Mouse (Mus musculus) kidney, embryonic 16.5 days (tissue): ENCODE data around the gene Snrpc. TPM values are rescaled to one million over a fixed set of nuclear protein-coding genes. Genes with fewer than 3 reads are reported as not detected.

Experiments
- ATAC-seq: fragments of 200-750 bp; cut with Nextera tagmentation; 2 replicates; pipeline ENCODE4 v1.8.0; 2017; ENCODE audit warnings: moderate TSS enrichment; ENCODE audit not compliant: low FRiP score, low TSS enrichment
- H3K27ac ChIP-seq: fragments of 300-500 bp; sonication (generic); 2 replicates; pipeline ENCODE4 v1.5.1; 2014; ENCODE audit warnings: low read length
- H3K27me3 ChIP-seq: fragments of 300-500 bp; sonication (generic); 2 replicates; pipeline ENCODE4 v1.6.1; 2014; ENCODE audit warnings: low read length, control low read depth, mixed read lengths; ENCODE audit not compliant: insufficient read depth
- H3K36me3 ChIP-seq: fragments of 300-500 bp; sonication (generic); 2 replicates; pipeline ENCODE4 v1.6.1; 2014; ENCODE audit warnings: low read length, control low read depth, mixed read lengths; ENCODE audit not compliant: insufficient read depth
- H3K4me1 ChIP-seq: fragments of 300-500 bp; sonication (generic); 2 replicates; pipeline ENCODE4 v1.6.1; 2014; ENCODE audit warnings: low read length, control low read depth, mixed read lengths; ENCODE audit not compliant: insufficient read depth
- H3K4me2 ChIP-seq: fragments of 300-500 bp; sonication (generic); replicated peaks from 2 replicates; pipeline ENCODE4 v1.6.1; 2014; ENCODE audit warnings: low read depth, low read length
- H3K4me3 ChIP-seq: fragments of 300-500 bp; sonication (generic); 2 replicates; pipeline ENCODE4 v1.5.1; 2014; ENCODE audit warnings: mild to moderate bottlenecking, low read length
- H3K9ac ChIP-seq: fragments of 300-500 bp; sonication (generic); replicated peaks from 2 replicates; pipeline ENCODE4 v1.6.1; 2014; ENCODE audit warnings: low read length
- H3K9me3 ChIP-seq: fragments of 300-500 bp; sonication (generic); 2 replicates; pipeline ENCODE4 v1.6.1; 2016; ENCODE audit warnings: low read length, control low read depth
- WGBS: fragments of 180-500 bp; shearing (Covaris S2); extraction: QIAGEN DNeasy Blood & Tissue Kit; methylation state at CpG from one replicate; pipeline ENCODE4 v1.1.7; 2014; 5-methylcytosine and 5-hydroxymethylcytosine counted together
- polyA plus RNA-seq: library from polyadenylated mRNA; unstranded; fragments of >200 nt; fragmentation: Nextera tagmentation; extraction: Ambion mirVana; gene quantifications from 2 replicates; pipeline ENCODE4 v1.2.1, GENCODE M21; 2015

Snrpc gene
- polyA plus RNA-seq, 1 experiment from 2014 or later: 286 TPM

GRCm38 (mm10) chr17:27799771-27800584 lies 38.0 kb upstream of the Snrpc start:
- no peaks in the 10 kb centered on the region for H3K36me3 ChIP-seq
- peak overlapping the region; percentile 33 for H3K4me2 ChIP-seq
- peak overlapping the region; percentile 54 for H3K9ac ChIP-seq
- peak; percentile 93 for ATAC-seq
- H3K4me3 ChIP-seq: peak overlapping the region; percentile 8
- no peaks in the 10 kb centered on the region for H3K27me3 ChIP-seq
- H3K27ac ChIP-seq: peak overlapping the region; percentile 96
- H3K9me3 ChIP-seq: no peaks in the 10 kb centered on the region
- 11% methylated on average over 16 of the region's 16 CpGs for WGBS
- peaks cover 42% of the 10 kb centered on the region for H3K4me1 ChIP-seq

- Histone ChIP-seq H3K9ac (no peak overlapping the region), H3K9me3 (no peaks in the 10 kb centered on the region), H3K36me3 (no peaks in the 10 kb centered on the region), H3K4me2 (no peak overlapping the region), H3K27ac (peak overlapping the region; percentile 81), H3K4me3 (no peak overlapping the region), H3K4me1 (peaks cover 42% of the 10 kb centered on the region), H3K27me3 (no peaks in the 10 kb centered on the region)
- no peak for ATAC-seq
- WGBS: 69% methylated on average over 9 of the region's 9 CpGs
These were observed 37.0 kb upstream of the Snrpc start for GRCm38 (mm10) chr17:27800710-27801648.

DNA sequence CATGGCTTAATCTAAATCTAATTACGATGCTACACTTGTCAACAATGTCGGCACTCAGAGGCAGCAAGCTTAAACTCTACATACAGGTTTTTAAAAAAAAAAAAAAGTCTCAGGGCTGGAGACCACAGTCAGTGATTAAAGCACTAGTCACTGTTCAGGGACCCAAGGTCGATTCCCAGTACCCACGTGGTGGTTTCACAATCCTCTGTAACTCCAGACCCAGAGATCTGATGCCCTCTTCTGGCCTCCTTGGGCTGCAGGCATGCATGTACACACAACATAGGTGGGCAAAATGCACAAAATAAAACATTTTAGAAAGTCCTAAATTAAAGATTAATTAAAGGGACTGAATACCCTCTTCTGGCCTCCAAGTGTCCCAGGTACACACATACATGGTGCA lies 34.2 kb upstream of the Snrpc start:
- Histone ChIP-seq H3K4me1 (peaks cover 24% of the 10 kb centered on the region), H3K4me2 (no peak overlapping the region), H3K9ac (no peak overlapping the region), H3K9me3 (no peaks in the 10 kb centered on the region), H3K27ac (no peak overlapping the region), H3K4me3 (no peak overlapping the region), H3K27me3 (no peaks in the 10 kb centered on the region), H3K36me3 (no peaks in the 10 kb centered on the region)
- ATAC-seq: no peak
- 86% methylated on average over 4 of the region's 4 CpGs for WGBS

DNA sequence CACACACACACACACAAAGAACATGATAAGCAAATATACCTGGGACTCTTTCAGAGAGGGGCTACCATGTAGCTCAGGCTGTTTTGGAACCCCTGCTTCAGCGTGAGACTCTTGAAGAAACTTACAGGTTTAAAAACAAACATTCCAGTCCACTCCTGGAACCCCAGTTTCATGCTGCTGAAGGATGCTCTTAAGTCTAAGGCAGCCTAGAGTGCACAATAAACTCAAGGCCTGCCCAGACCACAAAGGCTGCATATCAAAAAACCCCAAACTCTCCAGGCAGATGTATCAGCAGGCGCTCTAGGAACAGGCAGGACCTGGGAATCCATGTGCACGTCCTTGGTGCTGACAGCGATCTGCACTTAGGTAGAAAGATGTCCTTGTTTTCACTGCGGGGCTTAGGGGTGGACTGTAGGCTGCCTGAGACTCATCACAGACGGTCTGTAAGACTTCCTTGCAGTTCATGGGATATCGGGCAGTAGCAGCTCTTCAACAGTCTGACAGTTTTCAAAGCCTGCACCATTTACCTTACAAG lies 33.7 kb upstream of the Snrpc start:
- Histone ChIP-seq H3K9me3 (no peaks in the 10 kb centered on the region), H3K4me2 (no peak overlapping the region), H3K4me3 (no peak overlapping the region), H3K36me3 (no peaks in the 10 kb centered on the region), H3K27ac (no peak overlapping the region), H3K4me1 (peaks cover 21% of the 10 kb centered on the region), H3K9ac (no peak overlapping the region), H3K27me3 (no peaks in the 10 kb centered on the region)
- WGBS: 83% methylated on average over 7 of the region's 7 CpGs
- ATAC-seq: no peak

DNA sequence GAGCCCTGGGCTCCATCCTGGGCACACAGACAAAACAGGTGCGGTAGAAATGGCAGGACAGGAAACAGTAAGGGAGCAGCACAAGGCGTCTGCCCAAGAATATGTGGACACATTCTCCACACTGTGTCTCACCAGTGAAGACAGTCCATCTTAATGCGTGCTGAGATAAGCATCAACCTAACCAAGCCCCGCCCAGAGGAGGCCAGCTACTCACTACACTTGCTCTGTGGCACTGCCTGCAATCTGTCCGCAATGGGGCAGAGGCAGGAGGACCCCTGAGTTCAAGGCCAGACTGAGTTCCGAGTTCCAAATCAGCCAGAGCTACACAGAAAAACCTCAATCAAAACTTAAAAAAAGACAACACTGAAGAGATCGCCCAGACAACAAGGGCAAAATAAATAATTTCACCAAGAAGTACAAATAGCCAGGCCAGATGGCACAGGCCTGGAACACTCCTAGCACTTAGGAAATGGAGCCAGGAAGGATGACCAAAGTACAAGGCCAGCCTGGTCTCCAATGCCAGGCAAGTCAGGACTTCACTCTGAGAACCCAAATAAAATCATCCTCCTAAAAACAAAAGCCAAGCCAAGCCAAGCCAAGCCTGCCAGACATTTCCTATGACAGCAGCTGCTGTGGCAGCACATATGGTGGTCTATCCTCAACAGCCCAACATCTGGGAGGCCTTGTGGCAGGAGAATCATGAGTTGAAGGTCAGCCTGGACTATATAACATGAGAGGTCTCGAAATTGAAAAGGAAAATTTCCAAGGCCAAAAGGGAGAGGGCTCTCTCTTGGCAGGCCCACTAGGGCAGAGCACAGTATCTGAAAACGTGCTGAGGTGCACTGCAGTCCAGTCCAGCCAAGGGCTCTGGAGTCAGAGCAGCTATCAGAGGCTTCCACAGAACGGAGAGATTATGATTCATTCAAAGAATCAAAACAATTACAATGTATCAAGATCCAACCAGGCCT lies 32.9 kb upstream of the Snrpc start:
- WGBS: 79% methylated on average over 10 of the region's 10 CpGs
- Histone ChIP-seq H3K27ac (no peak overlapping the region), H3K4me3 (no peak overlapping the region)

GRCm38 (mm10) chr17:27807542-27808078 lies 30.3 kb upstream of the Snrpc start:
- Histone ChIP-seq H3K27ac (no peak overlapping the region), H3K9ac (no peak overlapping the region), H3K36me3 (no peaks in the 10 kb centered on the region), H3K9me3 (no peaks in the 10 kb centered on the region), H3K4me2 (no peak overlapping the region), H3K4me3 (no peak overlapping the region), H3K4me1 (peaks cover 9% of the 10 kb centered on the region), H3K27me3 (no peaks in the 10 kb centered on the region)
- no peak for ATAC-seq
- WGBS: 74% methylated on average over 2 of the region's 2 CpGs

More for the DNA sequence above, 32.9 kb upstream of the Snrpc start:
- H3K4me2 ChIP-seq: no peak overlapping the region
- peaks cover 14% of the 10 kb centered on the region for H3K4me1 ChIP-seq
- H3K27me3 ChIP-seq: no peaks in the 10 kb centered on the region
- no peaks in the 10 kb centered on the region for H3K9me3 ChIP-seq
- no peaks in the 10 kb centered on the region for H3K36me3 ChIP-seq
- ATAC-seq: no peak
- no peak overlapping the region for H3K9ac ChIP-seq

- no peaks in the 10 kb centered on the region for H3K27me3 ChIP-seq
- no peaks in the 10 kb centered on the region for H3K9me3 ChIP-seq
- H3K27ac ChIP-seq: no peak overlapping the region
- 77% methylated on average over 16 of the region's 16 CpGs for WGBS
- no peak for ATAC-seq
- H3K4me3 ChIP-seq: no peak overlapping the region
- no peaks in the 10 kb centered on the region for H3K36me3 ChIP-seq
- H3K9ac ChIP-seq: no peak overlapping the region
- H3K4me1 ChIP-seq: peaks cover 9% of the 10 kb centered on the region
- H3K4me2 ChIP-seq: no peak overlapping the region
These were observed 27.2 kb upstream of the Snrpc start for GRCm38 (mm10) chr17:27810569-27811331.

DNA sequence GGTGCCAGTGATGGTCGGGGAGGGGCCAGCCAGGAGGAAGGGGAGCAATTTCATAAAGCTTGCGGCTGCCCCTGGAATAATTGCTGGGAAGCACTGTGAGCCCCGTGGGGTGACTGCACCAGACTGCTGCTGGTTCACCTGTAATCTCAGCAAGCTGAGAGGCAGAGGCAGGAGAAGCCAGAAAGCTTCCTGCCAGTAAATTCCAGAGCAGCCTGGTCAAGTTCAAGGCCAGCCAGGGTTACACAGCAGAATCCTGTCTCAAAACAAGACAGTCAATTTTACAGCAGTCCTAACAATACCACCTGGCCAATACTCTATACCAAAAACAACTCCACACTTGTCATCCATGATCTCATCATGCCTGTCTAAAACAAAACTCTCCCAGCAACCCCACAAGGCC lies 26.0 kb upstream of the Snrpc start:
- Histone ChIP-seq H3K27me3 (no peaks in the 10 kb centered on the region), H3K9ac (no peak overlapping the region), H3K4me2 (no peak overlapping the region), H3K4me3 (no peak overlapping the region), H3K4me1 (peaks cover 9% of the 10 kb centered on the region), H3K36me3 (no peaks in the 10 kb centered on the region), H3K9me3 (no peaks in the 10 kb centered on the region), H3K27ac (no peak overlapping the region)
- 83% methylated on average over 3 of the region's 3 CpGs for WGBS
- no peak for ATAC-seq
